Mouse (Mus musculus) adrenal gland (tissue): ENCODE measurements at regions not wholly inside any gene's neighbourhood (a gene's known extent, or its start where the extent isn't known, plus 50 kb on each side); places are given as distances from the start of the nearest gene placed in this dataset.

Experiments used
- intact Hi-C: fragments of 180-260 bp; cut with DNase I; formaldehyde crosslinking; loops from one replicate; pipeline ENCODE4 v1.15.1; 2025

DNA sequence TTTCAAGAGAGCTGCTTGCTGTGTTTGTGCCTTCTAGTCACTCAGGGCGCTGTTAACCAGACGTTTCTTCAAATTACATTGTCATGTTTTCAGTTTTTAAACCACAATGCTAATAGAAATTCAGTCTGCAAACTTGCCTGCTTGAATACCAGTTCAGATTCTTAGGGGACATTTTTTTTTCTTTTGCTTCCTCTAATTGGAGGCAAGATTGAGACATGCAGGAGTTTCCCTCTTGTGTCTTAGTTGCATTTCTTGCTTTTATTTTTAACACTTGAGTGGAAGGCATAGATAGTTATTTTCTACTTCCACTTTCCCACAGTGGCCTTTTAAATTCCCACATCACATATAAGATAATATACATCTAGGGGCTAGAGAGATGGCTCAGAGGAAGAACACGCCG is 246.8 kb downstream of the Grpr start:
- intact Hi-C loops = no loop called here

- intact Hi-C loops = no loop called here
These were observed 248.4 kb downstream of the Grpr start for GRCm38 (mm10) chrX:163301045-163301444.

DNA sequence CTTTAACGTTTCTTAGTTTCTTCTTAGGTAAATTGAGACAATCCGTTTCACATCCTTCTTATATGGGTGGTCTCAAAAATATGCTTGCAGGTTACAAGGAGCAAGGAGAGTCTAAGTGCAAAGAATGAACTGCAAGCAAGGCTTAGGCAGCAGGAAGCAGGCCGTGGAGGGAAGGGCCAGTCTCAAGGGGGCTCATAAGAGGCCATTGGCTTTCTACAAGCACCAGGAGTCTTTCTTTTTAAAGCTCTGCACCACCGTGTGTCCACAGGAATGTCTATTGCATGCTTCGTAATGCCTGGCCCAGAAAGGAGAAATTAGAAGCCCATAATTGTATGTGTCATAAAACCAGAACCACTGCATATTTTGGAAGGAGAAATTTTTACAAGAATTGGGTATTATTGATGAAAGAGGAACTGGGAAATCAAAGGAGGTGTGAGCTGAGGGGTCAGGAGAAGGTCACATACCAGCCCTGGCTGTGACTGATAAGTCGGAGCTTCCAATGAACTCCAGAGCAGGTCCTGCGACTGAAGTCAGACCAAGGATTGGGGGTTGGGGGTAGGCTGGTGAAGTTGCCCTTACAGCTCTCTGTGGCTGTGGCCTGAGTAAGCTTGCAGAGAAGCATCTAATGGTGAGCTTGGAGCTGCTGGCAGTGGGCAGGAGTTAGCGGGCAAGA is 252.4 kb downstream of the Grpr start:
- intact Hi-C loops = no loop called here

- intact Hi-C loops = no loop called here
These were observed 288.2 kb downstream of the Grpr start for GRCm38 (mm10) chrX:163261248-163261647.

DNA sequence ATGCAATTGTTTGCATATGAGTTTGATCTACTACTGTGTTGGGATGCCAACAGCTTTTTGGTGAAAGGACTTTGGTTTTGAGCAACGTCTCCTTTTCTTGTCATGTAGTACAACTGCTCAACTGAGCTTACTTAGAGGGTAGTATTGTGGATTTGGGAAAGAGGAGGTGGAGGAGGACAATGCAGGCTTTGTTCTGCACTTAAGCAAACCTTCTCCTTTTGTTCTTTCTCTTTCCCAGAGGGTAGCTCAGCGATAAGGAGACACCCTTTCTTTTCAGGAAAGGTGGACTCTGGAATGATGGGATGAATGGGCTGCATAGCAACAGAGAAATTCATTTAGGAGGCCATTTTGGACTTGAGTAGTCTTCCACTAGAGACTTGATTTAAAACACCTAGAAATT is 288.6 kb upstream of the S100g start:
- intact Hi-C loops = no loop called here

DNA sequence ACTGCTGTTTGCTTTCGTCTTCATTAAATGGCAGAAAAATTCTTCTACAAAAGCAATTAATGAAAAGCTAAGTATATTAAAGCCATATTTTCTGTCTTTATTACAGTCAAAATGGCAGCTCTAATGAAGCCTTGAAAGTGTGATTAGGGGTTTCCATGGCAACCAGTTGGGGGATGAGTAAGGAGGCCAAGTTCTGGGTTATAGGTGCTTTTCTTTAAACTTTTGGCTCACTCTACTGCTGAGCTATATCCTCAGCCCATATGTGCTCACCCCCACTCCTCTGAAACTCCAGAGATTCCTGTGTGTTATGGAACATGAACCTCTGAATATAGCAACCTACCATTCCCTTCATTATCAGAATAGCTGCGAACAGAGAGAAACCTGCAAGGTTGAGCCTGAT is 240.9 kb upstream of the S100g start:
- intact Hi-C loops = no loop called here

- intact Hi-C loops = no loop called here
These were observed 239.0 kb upstream of the S100g start for GRCm38 (mm10) chrX:163203446-163203845.

- intact Hi-C loops = loop anchor here (5.0 kb wide), 1 partner anchor 366 kb away; the partner anchor contains the start of gene Grpr
These were observed 217.2 kb upstream of the S100g start for GRCm38 (mm10) chrX:163181588-163181987.

GRCm38 (mm10) chrX:163164810-163165209 is 200.4 kb upstream of the S100g start:
- intact Hi-C loops = no loop called here

GRCm38 (mm10) chrX:163155251-163155650 is 190.9 kb upstream of the S100g start:
- intact Hi-C loops = no loop called here

DNA sequence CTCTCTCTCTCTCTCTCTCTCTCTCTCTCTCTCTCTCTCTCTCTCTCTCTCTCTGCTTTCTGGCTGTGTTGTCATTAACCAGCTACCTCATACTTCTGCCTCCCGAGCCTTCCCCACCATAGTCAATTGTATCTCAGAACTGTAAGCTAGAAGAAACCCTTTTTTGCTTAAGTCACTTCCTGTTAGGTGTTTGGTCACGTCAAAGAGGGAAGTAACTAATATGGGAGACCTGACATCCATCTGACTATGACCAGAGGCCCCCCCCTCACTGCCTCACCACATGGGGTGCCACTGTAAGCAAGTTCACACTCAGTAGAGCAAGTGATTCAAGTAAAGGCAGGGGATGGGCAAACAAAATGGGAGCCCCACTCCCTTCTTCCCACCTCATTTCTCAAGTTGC is 187.6 kb upstream of the S100g start:
- intact Hi-C loops = no loop called here

- intact Hi-C loops = no loop called here
These were observed 180.1 kb upstream of the S100g start for GRCm38 (mm10) chrX:163144475-163144874.

GRCm38 (mm10) chrX:163139475-163139874 is 175.1 kb upstream of the S100g start:
- intact Hi-C loops = no loop called here

DNA sequence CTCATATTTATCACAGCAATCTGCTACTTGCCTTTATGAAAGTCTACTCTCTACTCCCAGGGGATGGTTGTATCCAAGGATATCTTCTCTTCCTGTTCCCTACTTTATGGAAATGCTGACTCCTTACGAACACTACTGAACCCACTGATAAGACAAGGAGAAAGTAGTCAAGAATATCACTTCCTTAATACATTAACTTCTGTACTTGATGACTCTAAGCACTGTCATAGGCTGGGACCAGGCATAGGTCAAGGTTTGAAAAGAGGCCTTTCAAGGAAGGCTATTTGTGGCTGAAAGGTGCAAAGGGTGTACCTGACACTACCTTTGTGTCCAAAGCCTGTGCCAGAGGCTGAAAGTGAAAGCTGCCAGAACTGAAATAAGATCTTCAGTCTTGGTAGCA is 164.2 kb upstream of the S100g start:
- intact Hi-C loops = no loop called here

- intact Hi-C loops = no loop called here
These were observed 153.4 kb upstream of the S100g start for GRCm38 (mm10) chrX:163117681-163118393.

- intact Hi-C loops = no loop called here
These were observed 152.8 kb upstream of the S100g start for GRCm38 (mm10) chrX:163117237-163117636.

GRCm38 (mm10) chrX:163095026-163095765 is 130.8 kb upstream of the S100g start:
- intact Hi-C loops = no loop called here
